Mouse (Mus musculus) embryonic facial prominence, embryonic 11.5 days (tissue): Measurements from ENCODE around the gene Irf2. TPM values are rescaled to one million over a fixed set of nuclear protein-coding genes. Genes with fewer than 3 reads are reported as not detected.

Experiments
- ATAC-seq: fragments of 200-750 bp; cut with Nextera tagmentation; replicated peaks from 2 replicates; pipeline ENCODE4 v1.8.0; 2017; ENCODE audit warnings: low read depth; ENCODE audit not compliant: insufficient number of reproducible peaks, low FRiP score, low TSS enrichment
- DNase-seq: peaks from one replicate; pipeline ENCODE4 v3.0.0-alpha.2; 2015; ENCODE audit warnings: low spot score
- H3K27ac ChIP-seq: fragments of 300-500 bp; sonication (generic); replicated peaks from 2 replicates; pipeline ENCODE4 v1.5.1; 2014; ENCODE audit warnings: mild to moderate bottlenecking, low read depth, low read length, control low read depth
- H3K27me3 ChIP-seq: fragments of 300-500 bp; sonication (generic); 2 replicates; pipeline ENCODE4 v1.6.1; 2014; ENCODE audit warnings: mild to moderate bottlenecking, low read length, moderate library complexity, mixed read lengths; ENCODE audit not compliant: control insufficient read depth, insufficient read depth
- H3K36me3 ChIP-seq: fragments of 300-500 bp; sonication (generic); replicated peaks from 2 replicates; pipeline ENCODE4 v1.6.1; 2014; ENCODE audit warnings: low read depth, mild to moderate bottlenecking, low read length, moderate library complexity, mixed read lengths; ENCODE audit not compliant: control insufficient read depth, insufficient read depth
- H3K4me1 ChIP-seq: fragments of 300-500 bp; sonication (generic); 2 replicates; pipeline ENCODE4 v1.6.1; 2014; ENCODE audit warnings: low read length, mixed read lengths; ENCODE audit not compliant: control insufficient read depth, insufficient read depth
- H3K4me2 ChIP-seq: fragments of 300-500 bp; sonication (generic); 2 replicates; pipeline ENCODE4 v1.6.1; 2014; ENCODE audit warnings: low read depth, mild to moderate bottlenecking, control low read depth, low read length, moderate library complexity
- H3K4me3 ChIP-seq: fragments of 300-500 bp; sonication (generic); 2 replicates; pipeline ENCODE4 v1.5.1; 2014; ENCODE audit warnings: low read depth, low read length, control low read depth
- H3K9ac ChIP-seq: fragments of 300-500 bp; sonication (generic); replicated peaks from 2 replicates; pipeline ENCODE4 v1.6.1; 2014; ENCODE audit warnings: mild to moderate bottlenecking, control low read depth, low read length
- H3K9me3 ChIP-seq: fragments of 300-500 bp; sonication (generic); replicated peaks from 2 replicates; pipeline ENCODE4 v1.6.1; 2016; ENCODE audit warnings: mild to moderate bottlenecking, low read length, inconsistent platforms, mixed read lengths; ENCODE audit not compliant: control insufficient read depth
- WGBS: fragments of 180-500 bp; shearing (Covaris S2); extraction: QIAGEN DNeasy Blood & Tissue Kit; methylation state at CpG from one replicate; pipeline ENCODE4 v1.1.7; 2014; 5-methylcytosine and 5-hydroxymethylcytosine counted together
- polyA plus RNA-seq: library from polyadenylated mRNA; unstranded; fragments of >200 nt; fragmentation: Nextera tagmentation; extraction: Ambion mirVana; gene quantifications from 2 replicates; pipeline ENCODE4 v1.2.1, GENCODE M21; 2014

Irf2 gene
- polyA plus RNA-seq, 1 experiment from 2014 or later: 13.7 TPM

GRCm38 (mm10) chr8:46896005-46896404 is 156.5 kb downstream of the Irf2 start:
- no peak overlapping the region for H3K27ac ChIP-seq
- no peaks in the 10 kb centered on the region for H3K27me3 ChIP-seq
- H3K4me1 ChIP-seq: no peaks in the 10 kb centered on the region
- H3K9me3 ChIP-seq: no peaks in the 10 kb centered on the region
- ATAC-seq (no peak), DNase-seq (no peak)
- 87% methylated on average over 5 of the region's 5 CpGs for WGBS
- H3K36me3 ChIP-seq: no peaks in the 10 kb centered on the region
- H3K4me3 ChIP-seq: no peak overlapping the region
- H3K9ac ChIP-seq: no peak overlapping the region
- H3K4me2 ChIP-seq: no peak overlapping the region

GRCm38 (mm10) chr8:46896704-46897103 is 157.2 kb downstream of the Irf2 start:
- ATAC-seq: no peak
- no peak overlapping the region for H3K4me2 ChIP-seq
- WGBS: 93% methylated on average over 3 of the region's 3 CpGs

More at GRCm38 (mm10) chr8:46896704-46897103, 157.2 kb downstream of the Irf2 start:
- Histone ChIP-seq H3K4me1 (no peaks in the 10 kb centered on the region), H3K36me3 (no peaks in the 10 kb centered on the region), H3K27me3 (no peaks in the 10 kb centered on the region), H3K27ac (no peak overlapping the region), H3K9me3 (no peaks in the 10 kb centered on the region), H3K4me3 (no peak overlapping the region), H3K9ac (no peak overlapping the region)
- DNase-seq: no peak

Other genes with a start within 250 kb of the Irf2 start
- 29.4 and 36.0 TPM in 2 replicates for gene Cenpu, start 187.7 kb upstream of the Irf2 start, polyA plus RNA-seq
- gene Primpol, start 122.5 kb upstream of the Irf2 start, polyA plus RNA-seq: 9.6 and 11.2 TPM in 2 replicates
- 164 and 170 TPM in 2 replicates for gene Casp3, start 122.4 kb upstream of the Irf2 start, polyA plus RNA-seq
- gene Enpp6, start 247.2 kb downstream of the Irf2 start, polyA plus RNA-seq: 0.06 and 0.21 TPM in 2 replicates